Mouse (Mus musculus) embryonic fibroblast, embryonic 13.5 days (primary cell): ENCODE data around the gene Rapsn. TPM values are rescaled to one million over a fixed set of nuclear protein-coding genes. Genes with fewer than 3 reads are reported as not detected.
A peak's percentile ranks its signal among the peaks of the same experiment; 100 is the strongest.

Experiments
- H3K27ac ChIP-seq: 2 replicates; pipeline ENCODE4 v1.5.1; 2012; ENCODE audit warnings: low read length, control low read depth, inconsistent platforms; ENCODE audit not compliant: insufficient read depth
- H3K4me1 ChIP-seq: 2 replicates; pipeline ENCODE4 v1.6.1; 2011; ENCODE audit warnings: low read length; ENCODE audit not compliant: control insufficient read depth, insufficient read depth
- H3K4me3 ChIP-seq: 2 replicates; pipeline ENCODE4 v1.5.1; 2011; ENCODE audit warnings: mild to moderate bottlenecking, control low read depth, low read length; ENCODE audit not compliant: insufficient read depth
- CTCF ChIP-seq: IDR thresholded peaks from 2 replicates; pipeline ENCODE4 v1.5.1; 2011; ENCODE audit warnings: mild to moderate bottlenecking, control low read depth, low read length, moderate library complexity, borderline replicate concordance; ENCODE audit not compliant: insufficient read depth
- POLR2A ChIP-seq: IDR thresholded peaks from 2 replicates; pipeline ENCODE4 v1.6.1; 2011; ENCODE audit warnings: low read depth, mild to moderate bottlenecking, control low read depth, low read length, moderate library complexity
- polyA plus RNA-seq: library from polyadenylated mRNA; stranded (reverse); fragments of >200 nt; gene quantifications from 2 replicates; pipeline ENCODE4 v1.2.4, GENCODE M21; 2011; ENCODE audit warnings: low read depth; ENCODE audit not compliant: missing spikeins, insufficient read length

Gene Rapsn
- polyA plus RNA-seq, 1 experiment = not detected

GRCm38 (mm10) chr2:91072092-91072491, 36.7 kb downstream of the Rapsn start:
- Histone ChIP-seq H3K27ac (no peak overlapping the region), H3K4me3 (no peak overlapping the region), H3K4me1 (no peaks in the 10 kb centered on the region)
- TF ChIP-seq CTCF = no peak
- no peak for TF ChIP-seq POLR2A

- Histone ChIP-seq H3K4me3 (no peak overlapping the region), H3K27ac (no peak overlapping the region), H3K4me1 (no peaks in the 10 kb centered on the region)
- TF ChIP-seq CTCF (no peak), POLR2A (no peak)
Measured at GRCm38 (mm10) chr2:91077957-91078313, 42.5 kb downstream of the Rapsn start.

DNA sequence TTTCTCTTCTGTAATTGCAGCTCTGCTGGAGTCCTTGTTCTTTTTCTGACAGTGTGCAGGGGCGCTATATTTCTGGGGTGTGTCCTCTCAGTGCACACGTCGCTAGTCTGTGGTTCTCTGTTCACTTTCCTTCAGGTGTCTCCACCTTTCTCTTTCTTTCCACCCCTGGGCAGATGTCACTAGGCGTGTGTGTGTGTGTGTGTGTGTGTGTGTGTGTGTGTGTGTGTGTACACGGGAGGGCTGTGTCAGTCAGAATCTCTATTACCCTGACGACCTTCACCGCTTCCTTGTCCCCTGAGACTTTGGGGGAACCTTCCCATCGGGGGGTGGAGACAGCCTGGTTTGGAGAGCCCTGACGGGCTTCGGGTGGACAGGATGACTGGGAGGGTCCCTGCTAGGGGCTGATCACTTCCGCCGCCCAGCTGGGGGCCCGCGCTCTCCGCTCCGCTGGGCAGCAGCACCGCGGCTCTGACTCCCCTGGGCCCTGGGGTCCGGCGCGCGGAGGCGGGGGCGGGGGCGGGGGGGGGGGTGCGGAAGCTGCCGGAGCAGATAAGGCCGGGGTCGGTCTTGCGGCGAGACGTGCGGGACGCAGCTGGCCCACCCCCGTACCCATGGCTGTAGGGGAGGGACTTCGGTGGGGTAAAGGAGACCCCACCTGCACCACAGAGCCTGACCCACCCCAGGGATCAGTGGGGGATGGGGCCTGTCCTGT, 43.0 kb downstream of the Rapsn start:
- H3K4me1 ChIP-seq = no peaks in the 10 kb centered on the region
- peak overlapping the region; percentile 25 for H3K4me3 ChIP-seq
- no peak for TF ChIP-seq POLR2A
- no peak for TF ChIP-seq CTCF

GRCm38 (mm10) chr2:91079026-91079384, 43.6 kb downstream of the Rapsn start:
- Histone ChIP-seq H3K4me1 (no peaks in the 10 kb centered on the region), H3K27ac (no peak overlapping the region), H3K4me3 (peak overlapping the region; percentile 13)
- TF ChIP-seq POLR2A = no peak
- TF ChIP-seq CTCF = no peak

More for the DNA sequence above, 43.0 kb downstream of the Rapsn start:
- no peak overlapping the region for H3K27ac ChIP-seq

- Histone ChIP-seq H3K27ac (no peak overlapping the region), H3K4me1 (no peaks in the 10 kb centered on the region), H3K4me3 (no peak overlapping the region)
- TF ChIP-seq CTCF (no peak), POLR2A (no peak)
Measured at GRCm38 (mm10) chr2:91080784-91081513, 45.5 kb downstream of the Rapsn start.

DNA sequence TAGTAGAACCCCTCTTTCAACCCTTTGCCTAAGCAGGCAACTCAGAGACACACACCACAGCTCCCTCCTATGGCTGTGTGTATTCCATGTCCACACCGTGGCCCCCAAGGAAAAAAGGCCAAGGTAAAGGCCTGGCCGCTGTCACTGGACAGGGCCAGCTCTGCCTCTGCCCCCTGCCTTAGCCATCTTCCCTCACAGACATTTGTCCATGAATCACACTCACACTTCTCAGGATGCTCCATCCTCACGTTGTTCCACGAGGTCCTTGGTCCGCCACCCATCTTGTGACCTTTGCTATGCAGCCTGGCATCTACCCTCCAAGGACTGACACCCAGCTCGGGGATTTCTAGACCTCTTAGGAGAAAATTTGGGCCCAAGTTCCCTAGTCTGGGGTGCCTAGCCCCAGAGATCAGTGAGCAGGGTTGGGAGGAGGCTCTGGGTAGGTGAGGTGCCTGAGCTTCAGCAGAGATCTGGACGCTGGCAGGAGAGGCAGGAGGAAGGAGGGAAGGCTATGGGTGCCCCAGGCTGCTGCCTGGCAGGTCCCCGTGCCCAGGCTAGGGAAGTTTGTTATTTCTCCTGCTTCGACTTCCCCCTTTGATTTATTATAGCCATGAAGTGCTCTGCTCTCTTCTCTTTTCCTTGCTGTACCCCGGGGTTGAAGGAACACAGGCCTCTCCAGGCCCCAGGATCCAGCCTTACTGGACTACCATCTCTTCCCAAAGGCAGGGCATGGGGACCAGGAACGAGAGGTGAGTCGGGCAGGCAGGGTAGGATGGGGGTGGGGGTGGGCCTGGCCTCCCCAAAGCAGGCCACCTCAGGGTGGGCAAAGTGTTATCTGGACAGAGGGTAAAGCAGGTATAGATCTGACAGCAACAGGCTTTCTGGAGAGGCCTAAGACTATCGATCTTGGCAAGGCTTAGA, 46.6 kb downstream of the Rapsn start, which contains the start of gene Spi1:
Gene Spi1, plus strand, starts transcription at position 616 of the 921 bp plus-strand sequence.
- no peak for TF ChIP-seq POLR2A
- H3K27ac ChIP-seq = no peak within 1 kb of the TSS

GRCm38 (mm10) chr2:91082844-91083243, 47.4 kb downstream of the Rapsn start:
- H3K27ac ChIP-seq = no peak overlapping the region
- TF ChIP-seq POLR2A = no peak
- TF ChIP-seq CTCF = no peak
- no peaks in the 10 kb centered on the region for H3K4me1 ChIP-seq
- H3K4me3 ChIP-seq = no peak overlapping the region

More for the DNA sequence above, 46.6 kb downstream of the Rapsn start, which contains the start of gene Spi1:
- H3K4me3 ChIP-seq = no peak within 1 kb of the TSS
- no peaks in the 10 kb centered on the region for H3K4me1 ChIP-seq

DNA sequence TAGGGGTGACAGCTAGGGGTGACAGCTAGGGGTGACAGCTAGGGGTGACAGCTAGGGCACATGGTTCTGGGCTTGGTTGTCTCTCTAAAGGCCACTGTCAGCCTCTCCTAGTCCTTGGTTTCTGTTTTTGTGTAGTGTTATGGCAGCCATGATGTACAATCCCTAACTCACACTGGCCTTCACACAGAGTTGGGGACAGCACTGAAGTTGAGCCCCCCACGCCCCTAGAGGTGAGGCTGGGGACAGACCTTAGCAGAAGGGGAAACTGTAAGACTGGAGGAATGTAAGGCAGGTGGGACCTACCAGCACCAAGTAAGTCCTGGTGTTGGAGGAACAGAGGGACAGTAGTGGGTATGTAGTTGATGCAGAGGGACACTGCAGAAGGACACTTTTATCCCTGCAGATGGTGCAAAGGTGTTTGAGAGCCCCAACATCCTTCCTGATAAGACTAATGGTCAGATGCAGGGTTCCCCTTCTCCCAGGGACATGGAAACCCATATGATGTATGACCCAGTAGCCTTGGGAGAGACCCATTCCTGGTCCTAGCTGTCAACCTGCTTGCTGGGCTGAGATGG, 48.0 kb downstream of the Rapsn start:
- H3K4me3 ChIP-seq = no peak overlapping the region
- TF ChIP-seq CTCF (no peak), POLR2A (no peak)
- no peaks in the 10 kb centered on the region for H3K4me1 ChIP-seq
- H3K27ac ChIP-seq = no peak overlapping the region

DNA sequence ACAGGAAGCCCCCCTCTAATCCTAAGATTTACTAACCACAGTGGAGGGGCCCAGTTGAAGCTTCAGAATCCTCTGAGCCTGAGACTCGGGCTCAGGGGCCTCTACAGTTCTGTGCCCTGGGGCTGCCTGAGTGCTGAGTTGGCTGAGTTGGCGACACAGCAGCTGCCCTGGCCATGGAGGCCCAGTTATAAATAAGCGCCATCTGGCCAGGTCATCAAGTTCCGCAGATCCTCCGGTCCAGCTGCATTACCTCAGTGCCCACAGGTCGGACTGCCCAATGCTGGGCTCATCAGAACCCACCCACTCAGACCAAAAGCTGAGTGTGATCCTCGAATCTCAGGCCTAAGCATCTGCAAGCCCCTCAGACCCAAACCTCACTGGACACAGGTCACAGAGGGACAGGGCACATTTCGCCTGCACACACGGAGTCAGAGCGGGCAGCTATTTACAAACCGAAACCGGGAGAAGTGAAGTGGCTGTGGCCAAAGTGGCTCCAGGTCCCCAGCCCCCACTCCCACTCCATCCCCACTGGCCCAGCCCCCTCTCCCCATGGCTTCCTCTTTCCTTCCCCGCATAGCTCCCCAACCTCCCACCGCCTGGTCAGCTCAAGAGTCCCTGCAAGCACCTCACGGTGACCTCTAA, 48.9 kb downstream of the Rapsn start:
- H3K4me1 ChIP-seq = no peaks in the 10 kb centered on the region
- H3K27ac ChIP-seq = no peak overlapping the region
- no peak overlapping the region for H3K4me3 ChIP-seq
- no peak for TF ChIP-seq POLR2A
- no peak for TF ChIP-seq CTCF
